Mouse (Mus musculus) c-Kit-positive CD71-positive TER-119-negative erythroid progenitor cells, embryonic 14.5 days (primary cell): Measurements from ENCODE around the gene Prdm5.

Experiments
- DNase-seq: peaks from one replicate; pipeline ENCODE4 v3.0.0-alpha.2; 2013; ENCODE audit warnings: low read depth

Prdm5 gene

GRCm38 (mm10) chr6:65831443-65831842, 52.7 kb downstream of the Prdm5 start:
- no peak for DNase-seq

GRCm38 (mm10) chr6:65834013-65834412, 55.2 kb downstream of the Prdm5 start:
- DNase-seq = no peak

DNA sequence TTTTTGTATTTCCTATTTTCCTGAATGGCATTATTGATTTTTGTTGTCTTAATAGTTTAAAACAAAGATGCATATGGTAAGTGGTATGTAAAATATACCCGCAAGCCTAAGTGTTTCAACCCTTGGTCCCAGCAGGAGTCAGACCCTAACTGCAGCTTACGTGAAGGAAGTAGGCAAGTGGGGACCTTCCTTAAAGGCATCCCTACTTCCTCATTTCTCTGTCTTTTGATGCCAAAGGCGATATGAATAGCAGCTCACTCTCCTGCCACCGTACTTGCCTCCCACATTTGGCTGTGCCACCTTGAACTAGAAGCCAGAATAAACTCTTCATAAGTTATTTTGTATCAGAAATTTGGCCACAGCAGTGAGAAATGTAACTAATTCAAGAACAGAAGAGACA, 63.8 kb downstream of the Prdm5 start:
- DNase-seq = no peak

DNA sequence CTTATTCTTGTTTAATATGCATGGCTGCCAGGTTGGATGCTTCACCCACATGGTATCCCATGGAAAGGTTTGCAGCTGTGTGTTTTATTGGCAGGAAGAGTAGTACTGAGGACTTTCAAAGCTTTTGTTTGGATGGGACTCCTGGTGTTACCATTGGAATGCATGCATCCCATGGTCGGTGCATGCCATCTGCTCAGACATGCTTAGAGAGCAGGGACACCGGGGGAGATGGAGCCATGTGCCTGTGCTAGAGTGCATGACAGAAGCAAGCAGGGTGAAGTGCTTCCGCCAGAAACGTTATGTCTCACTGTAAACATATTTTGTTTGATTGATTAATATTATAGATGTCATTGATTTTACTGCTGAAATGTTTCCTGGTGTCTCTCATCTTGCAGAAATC, 70.3 kb downstream of the Prdm5 start:
- DNase-seq = no peak

GRCm38 (mm10) chr6:65849687-65850086, 70.9 kb downstream of the Prdm5 start:
- no peak for DNase-seq

DNA sequence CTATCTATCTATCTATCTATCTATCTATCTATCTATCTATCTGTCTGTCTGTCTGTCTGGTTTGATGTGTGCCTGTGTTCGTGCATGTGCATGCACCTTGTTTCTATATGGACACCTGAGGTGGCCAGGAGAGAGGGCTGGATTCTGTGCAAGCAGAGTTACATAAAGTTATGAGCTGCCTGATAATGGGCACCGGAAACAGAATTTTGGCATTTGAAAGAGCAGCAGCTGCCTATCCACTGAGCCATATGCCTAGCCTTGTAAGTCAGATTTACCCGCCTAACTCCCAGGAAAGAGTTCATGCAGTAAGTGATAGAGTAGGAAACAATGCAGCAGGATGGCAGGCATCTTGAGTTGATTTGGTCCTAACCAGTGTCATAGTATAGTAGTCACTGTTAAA, 71.4 kb downstream of the Prdm5 start:
- DNase-seq = no peak

- no peak for DNase-seq
These were observed 75.2 kb downstream of the Prdm5 start for GRCm38 (mm10) chr6:65854020-65854419.

- no peak for DNase-seq
These were observed 75.8 kb downstream of the Prdm5 start for GRCm38 (mm10) chr6:65854585-65854984.

GRCm38 (mm10) chr6:65860609-65861008, 81.8 kb downstream of the Prdm5 start:
- DNase-seq = no peak

DNA sequence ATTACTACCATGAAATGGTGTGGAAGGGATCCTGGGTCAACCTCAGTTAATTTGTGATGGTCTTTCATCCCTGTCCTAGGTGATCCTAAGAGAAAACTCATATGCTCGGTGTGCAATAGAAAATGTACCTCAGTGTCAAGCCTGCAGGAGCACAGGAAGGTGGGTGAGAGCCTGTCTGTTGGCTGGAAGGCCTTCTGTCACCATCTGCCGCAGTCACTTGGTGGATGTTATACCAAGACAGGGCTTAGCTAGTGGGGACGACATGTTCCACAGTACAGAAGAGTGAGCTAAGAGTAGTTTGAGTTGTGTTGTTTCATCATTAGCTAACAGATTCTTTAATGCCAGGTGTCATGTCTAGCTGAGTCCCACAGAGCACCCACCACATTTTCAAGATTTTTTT, 84.0 kb downstream of the Prdm5 start:
- DNase-seq = no peak

DNA sequence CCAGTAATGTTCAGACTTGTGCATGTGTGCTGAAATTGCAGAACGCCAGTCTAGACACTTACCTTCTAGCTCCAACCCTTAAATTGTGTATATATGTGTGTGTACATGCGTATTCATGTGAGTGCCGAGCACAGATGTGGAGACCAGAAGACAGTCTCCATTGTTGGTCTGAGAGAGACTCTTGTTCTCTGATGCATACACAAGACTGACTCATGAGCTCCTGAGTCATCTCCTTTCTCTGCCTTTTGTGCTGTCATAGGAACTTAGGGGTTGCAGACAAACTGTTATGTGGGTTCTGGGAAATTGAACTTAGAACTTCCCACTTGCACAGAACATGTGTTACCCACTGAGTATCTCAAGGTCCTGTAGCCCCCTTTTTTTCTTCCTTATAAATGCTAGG, 85.4 kb downstream of the Prdm5 start:
- no peak for DNase-seq

GRCm38 (mm10) chr6:65864919-65865318, 86.1 kb downstream of the Prdm5 start:
- peak; percentile 7 for DNase-seq

GRCm38 (mm10) chr6:65865861-65866260, 87.1 kb downstream of the Prdm5 start:
- no peak for DNase-seq

DNA sequence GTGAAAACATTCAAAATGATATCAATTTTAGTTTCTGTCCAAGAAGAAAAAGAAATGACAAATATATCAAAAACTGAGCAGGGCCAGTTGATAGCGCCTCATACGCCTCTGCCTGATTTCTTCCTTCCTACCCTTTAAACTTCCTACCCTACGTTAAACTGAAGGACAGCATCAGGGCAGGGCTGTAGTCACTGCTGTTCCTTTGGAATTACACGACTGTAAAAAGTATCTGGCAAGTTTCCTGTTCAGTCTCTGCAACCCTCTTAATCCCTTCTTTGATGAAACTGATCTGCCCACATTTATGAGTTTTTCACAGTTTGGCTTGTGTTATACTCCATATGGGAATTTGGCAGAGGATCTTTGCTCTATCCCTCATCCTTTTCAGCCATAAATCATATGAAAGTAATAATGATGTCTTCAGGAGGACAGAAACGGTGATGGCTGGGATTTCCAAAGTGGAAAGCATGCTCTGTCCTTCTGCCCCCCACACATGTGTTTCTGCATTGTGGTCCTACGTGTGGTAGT, 93.0 kb downstream of the Prdm5 start:
- DNase-seq = no peak

- no peak for DNase-seq
These were observed 99.5 kb downstream of the Prdm5 start for GRCm38 (mm10) chr6:65878300-65878699.

DNA sequence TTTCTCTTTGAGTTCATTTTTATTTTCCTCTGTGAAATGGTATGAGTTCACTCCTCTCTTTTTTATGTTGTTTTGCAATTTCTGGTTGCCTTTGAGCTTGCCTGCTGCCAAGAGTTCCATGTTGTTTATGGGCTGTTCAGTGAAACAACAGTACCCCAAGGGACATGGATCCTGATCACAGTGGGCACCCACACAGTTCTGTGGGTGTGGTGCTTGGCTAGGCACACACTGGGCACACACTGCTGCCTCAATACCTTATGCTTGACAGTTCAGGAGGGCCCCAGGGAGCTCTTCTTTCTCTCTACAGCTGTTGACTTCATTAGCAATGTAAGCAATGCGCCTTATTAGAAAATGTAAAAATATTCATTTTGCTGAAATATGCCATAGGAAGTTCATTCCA, 110.0 kb downstream of the Prdm5 start:
- DNase-seq = no peak

DNA sequence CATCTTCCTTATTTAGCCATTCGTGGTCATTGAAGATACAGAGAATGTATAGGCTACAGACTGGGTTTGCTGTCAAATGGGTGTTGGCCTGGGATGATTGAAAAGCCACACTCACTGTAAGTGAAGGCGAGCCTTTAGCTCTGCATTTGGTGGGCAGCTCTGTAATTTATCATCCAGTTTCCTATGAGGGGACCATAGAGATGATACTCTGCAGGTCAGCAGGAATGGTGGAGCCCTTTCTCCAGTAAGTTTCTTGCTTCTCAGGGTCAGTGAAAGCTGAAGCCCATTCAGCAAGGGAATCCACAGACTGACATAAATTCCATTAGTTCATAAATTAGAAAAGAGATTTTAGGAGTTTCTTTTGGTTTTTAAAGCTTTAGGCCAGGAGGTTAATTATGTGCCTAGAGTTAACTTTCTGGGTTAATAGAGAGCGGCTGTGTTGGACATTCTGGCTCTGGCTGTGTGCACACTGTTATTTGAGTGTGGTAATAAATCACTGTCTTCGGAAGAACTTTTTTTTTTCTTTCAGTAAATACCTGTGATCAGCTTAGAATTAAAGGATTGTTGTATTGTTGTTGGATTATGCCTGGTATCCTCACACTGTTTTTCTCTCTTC, 113.4 kb downstream of the Prdm5 start:
- DNase-seq = no peak

GRCm38 (mm10) chr6:65906657-65907182, 127.9 kb downstream of the Prdm5 start:
- DNase-seq = no peak

- DNase-seq = no peak
These were observed 136.6 kb downstream of the Prdm5 start for GRCm38 (mm10) chr6:65915421-65915820.

GRCm38 (mm10) chr6:65921703-65922102, 142.9 kb downstream of the Prdm5 start:
- no peak for DNase-seq

DNA sequence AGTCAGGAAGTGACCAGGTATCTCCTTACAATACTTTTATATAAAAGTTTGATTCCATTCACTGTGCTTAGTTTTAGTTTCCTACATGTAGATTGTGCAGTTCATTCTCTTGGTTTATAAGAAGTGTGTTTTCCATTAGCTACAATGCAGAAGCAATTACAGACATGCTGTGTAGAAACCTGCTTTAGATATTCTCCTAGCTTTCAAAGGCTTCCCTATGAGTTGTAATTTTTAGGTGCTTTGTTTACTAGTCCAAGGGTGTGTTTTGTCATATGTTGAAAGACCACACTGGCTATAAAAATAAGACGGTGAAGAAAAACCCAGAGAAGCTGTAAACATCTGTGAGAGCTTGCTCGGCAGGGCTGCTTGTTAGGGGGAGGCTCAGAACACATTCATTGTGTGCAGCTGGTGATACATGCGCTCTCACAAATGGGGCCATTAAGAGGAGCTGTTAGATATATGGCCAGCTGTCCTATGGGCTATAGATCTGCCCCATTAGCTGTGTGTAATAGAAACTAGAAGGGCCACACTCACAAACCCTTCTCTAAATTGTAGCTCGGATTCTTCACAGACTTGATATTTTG, 144.8 kb downstream of the Prdm5 start:
- no peak for DNase-seq

- no peak for DNase-seq
These were observed 147.0 kb downstream of the Prdm5 start for GRCm38 (mm10) chr6:65925737-65926333.

GRCm38 (mm10) chr6:65930523-65930922, 151.7 kb downstream of the Prdm5 start:
- DNase-seq = no peak
